Mouse (Mus musculus) kidney, adult 2 months (tissue): ENCODE measurements around the gene Pnmal2.

ENCODE experiments used
- CTCF ChIP-seq: fragments of 200-500 bp; conservative IDR thresholded peaks from 2 replicates; pipeline ENCODE4 v1.5.1; 2011; ENCODE audit warnings: low read depth, mild to moderate bottlenecking, control low read depth, low read length, moderate library complexity, mixed read lengths; ENCODE audit not compliant: insufficient read depth, insufficient read length
- POLR2A ChIP-seq: fragments of 200-500 bp; IDR thresholded peaks from one replicate; pipeline ENCODE4 v1.6.1; 2011; ENCODE audit warnings: low read depth, low read length, control low read depth

GRCm38 (mm10) chr7:16946441-16947348 is 2.2 kb downstream of the Pnmal2 start:
- TF ChIP-seq CTCF (no peak), POLR2A (no peak)
